Mouse (Mus musculus) natural killer cell, adult 2 months (primary cell): ENCODE data around the gene Dph1.

Experiments used
- DNase-seq, 2 experiments: peaks; one replicate each; pipeline ENCODE4 v3.0.0; 2022; ENCODE audit warnings: low spot score in 2 of 2

Dph1 gene

GRCm38 (mm10) chr11:75134485-75135068 lies 56.5 kb downstream of the Dph1 start:
- DNase-seq: no peak

GRCm38 (mm10) chr11:75133951-75134350 lies 57.1 kb downstream of the Dph1 start:
- no peak for DNase-seq

- no peak for DNase-seq
Observed at GRCm38 (mm10) chr11:75133391-75133790, 57.6 kb downstream of the Dph1 start.

GRCm38 (mm10) chr11:75132278-75132677 lies 58.8 kb downstream of the Dph1 start:
- DNase-seq: no peak

- DNase-seq: no peak
Observed at GRCm38 (mm10) chr11:75131300-75131699, 59.7 kb downstream of the Dph1 start.

GRCm38 (mm10) chr11:75129481-75129880 lies 61.6 kb downstream of the Dph1 start:
- DNase-seq: no peak
